Mouse (Mus musculus) limb, embryonic 11.5 days (tissue): ENCODE results near the gene Igsf6. TPM values are rescaled to one million over a fixed set of nuclear protein-coding genes. Genes with fewer than 3 reads are reported as not detected.

ENCODE experiments used
- ATAC-seq: fragments of 200-750 bp; cut with Nextera tagmentation; 2 replicates; pipeline ENCODE4 v1.8.0; 2017; ENCODE audit warnings: low read depth; ENCODE audit not compliant: insufficient number of reproducible peaks, low FRiP score, low TSS enrichment
- DNase-seq: peaks from one replicate; pipeline ENCODE4 v3.0.0-alpha.2; 2015; ENCODE audit warnings: low spot score
- H3K27ac ChIP-seq: fragments of 300-500 bp; sonication (generic); replicated peaks from 2 replicates; pipeline ENCODE4 v1.5.1; 2014; ENCODE audit warnings: low read depth, mild to moderate bottlenecking, low read length
- H3K27me3 ChIP-seq: fragments of 300-500 bp; sonication (generic); 2 replicates; pipeline ENCODE4 v1.6.1; 2014; ENCODE audit warnings: mild to moderate bottlenecking, low read length, mixed read lengths; ENCODE audit not compliant: control insufficient read depth, insufficient read depth
- H3K36me3 ChIP-seq: fragments of 300-500 bp; sonication (generic); 2 replicates; pipeline ENCODE4 v1.6.1; 2014; ENCODE audit warnings: mild to moderate bottlenecking, low read length, moderate library complexity, mixed read lengths; ENCODE audit not compliant: control insufficient read depth, insufficient read depth
- H3K4me1 ChIP-seq: fragments of 300-500 bp; sonication (generic); 2 replicates; pipeline ENCODE4 v1.6.1; 2014; ENCODE audit warnings: low read length, mixed read lengths; ENCODE audit not compliant: control insufficient read depth, insufficient read depth
- H3K4me2 ChIP-seq: fragments of 300-500 bp; sonication (generic); 2 replicates; pipeline ENCODE4 v1.6.1; 2014; ENCODE audit warnings: low read depth, mild to moderate bottlenecking, moderate library complexity; ENCODE audit not compliant: severe bottlenecking
- H3K4me3 ChIP-seq: fragments of 300-500 bp; sonication (generic); 2 replicates; pipeline ENCODE4 v1.5.1; 2014; ENCODE audit warnings: low read depth, low read length
- H3K9ac ChIP-seq: fragments of 300-500 bp; sonication (generic); 2 replicates; pipeline ENCODE4 v1.6.1; 2014; ENCODE audit warnings: mild to moderate bottlenecking, low read length
- H3K9me3 ChIP-seq: fragments of 300-500 bp; sonication (generic); 2 replicates; pipeline ENCODE4 v1.6.1; 2016; ENCODE audit warnings: low read length; ENCODE audit not compliant: control insufficient read depth
- WGBS: fragments of 180-500 bp; shearing (Covaris S2); extraction: QIAGEN DNeasy Blood & Tissue Kit; methylation state at CpG from one replicate; pipeline ENCODE4 v1.1.7; 2014; 5-methylcytosine and 5-hydroxymethylcytosine counted together
- polyA plus RNA-seq: library from polyadenylated mRNA; unstranded; fragments of >200 nt; fragmentation: Nextera tagmentation; extraction: Ambion mirVana; gene quantifications from 2 replicates; pipeline ENCODE4 v1.2.1, GENCODE M21; 2014

The Igsf6 gene
- polyA plus RNA-seq, result 1.0 and 1.1 TPM in 2 replicates

GRCm38 (mm10) chr7:121074281-121074680 lies at the start of gene Igsf6:
Gene Igsf6, minus strand, starts transcription at chr7:121074572.
- ATAC-seq, result no peak
- Histone ChIP-seq H3K4me1 (no peaks in the 10 kb centered on the region), H3K27me3 (no peaks in the 10 kb centered on the region), H3K36me3 (peaks cover 6% of the 10 kb centered on the region; the same call in 1 of the 2 replicates), H3K9me3 (no peaks in the 10 kb centered on the region), H3K4me3 (no peak within 1 kb of the TSS), H3K9ac (no peak within 1 kb of the TSS), H3K4me2 (no peak within 1 kb of the TSS), H3K27ac (no peak within 1 kb of the TSS)
- DNase-seq, result no peak
- 80% methylated on average over 11 of the region's 11 CpGs for WGBS

- Histone ChIP-seq H3K36me3 (no peaks in the 10 kb centered on the region), H3K9me3 (no peaks in the 10 kb centered on the region), H3K4me3 (no peak overlapping the region), H3K9ac (no peak overlapping the region), H3K4me1 (no peaks in the 10 kb centered on the region), H3K27ac (no peak overlapping the region), H3K27me3 (no peaks in the 10 kb centered on the region), H3K4me2 (no peak overlapping the region)
- DNase-seq (peak; percentile 89), ATAC-seq (0 out of 2 replicates have a peak, but pooled peaks have one; percentile 21)
- WGBS, result 11% methylated on average over 10 of the region's 10 CpGs
Measured at GRCm38 (mm10) chr7:121120143-121120818, 45.9 kb upstream of the Igsf6 start.

GRCm38 (mm10) chr7:121111762-121112161 lies 37.4 kb upstream of the Igsf6 start:
- H3K27me3 ChIP-seq, result no peaks in the 10 kb centered on the region
- no peak overlapping the region for H3K27ac ChIP-seq
- no peaks in the 10 kb centered on the region for H3K4me1 ChIP-seq
- 72% methylated on average over 3 of the region's 3 CpGs for WGBS
- ATAC-seq (no peak), DNase-seq (no peak)
- H3K4me3 ChIP-seq, result no peak overlapping the region
- no peaks in the 10 kb centered on the region for H3K36me3 ChIP-seq
- no peak overlapping the region for H3K9ac ChIP-seq
- no peaks in the 10 kb centered on the region for H3K9me3 ChIP-seq
- no peak overlapping the region for H3K4me2 ChIP-seq

GRCm38 (mm10) chr7:121111321-121111720 lies 36.9 kb upstream of the Igsf6 start:
- no peaks in the 10 kb centered on the region for H3K9me3 ChIP-seq
- WGBS, result 63% methylated on average over 3 of the region's 3 CpGs
- no peak overlapping the region for H3K4me2 ChIP-seq
- H3K27me3 ChIP-seq, result no peaks in the 10 kb centered on the region
- no peak overlapping the region for H3K4me3 ChIP-seq
- no peak overlapping the region for H3K27ac ChIP-seq
- no peak for ATAC-seq
- no peaks in the 10 kb centered on the region for H3K4me1 ChIP-seq
- H3K36me3 ChIP-seq, result no peaks in the 10 kb centered on the region
- DNase-seq, result no peak
- no peak overlapping the region for H3K9ac ChIP-seq

GRCm38 (mm10) chr7:121107851-121108250 lies 33.5 kb upstream of the Igsf6 start:
- H3K4me2 ChIP-seq, result no peak overlapping the region
- DNase-seq, result no peak
- WGBS, result 91% methylated on average over 3 of the region's 3 CpGs
- no peaks in the 10 kb centered on the region for H3K36me3 ChIP-seq
- H3K4me1 ChIP-seq, result no peaks in the 10 kb centered on the region
- no peak overlapping the region for H3K4me3 ChIP-seq
- no peak for ATAC-seq
- H3K27ac ChIP-seq, result no peak overlapping the region
- H3K27me3 ChIP-seq, result no peaks in the 10 kb centered on the region
- H3K9ac ChIP-seq, result no peak overlapping the region
- no peaks in the 10 kb centered on the region for H3K9me3 ChIP-seq

- Histone ChIP-seq H3K4me1 (no peaks in the 10 kb centered on the region), H3K4me3 (no peak overlapping the region), H3K27ac (no peak overlapping the region), H3K36me3 (no peaks in the 10 kb centered on the region), H3K27me3 (no peaks in the 10 kb centered on the region), H3K4me2 (no peak overlapping the region), H3K9ac (no peak overlapping the region), H3K9me3 (no peaks in the 10 kb centered on the region)
- ATAC-seq, result no peak
- 77% methylated on average over 10 of the region's 10 CpGs for WGBS
- DNase-seq, result no peak
Measured at GRCm38 (mm10) chr7:121098614-121099389, 24.4 kb upstream of the Igsf6 start.

GRCm38 (mm10) chr7:121093026-121093425 lies 18.7 kb upstream of the Igsf6 start:
- H3K4me2 ChIP-seq, result no peak overlapping the region
- H3K36me3 ChIP-seq, result no peaks in the 10 kb centered on the region
- no peak overlapping the region for H3K9ac ChIP-seq
- ATAC-seq (no peak), DNase-seq (no peak)
- no peaks in the 10 kb centered on the region for H3K4me1 ChIP-seq
- H3K9me3 ChIP-seq, result no peaks in the 10 kb centered on the region
- no peaks in the 10 kb centered on the region for H3K27me3 ChIP-seq
- no peak overlapping the region for H3K27ac ChIP-seq
- no peak overlapping the region for H3K4me3 ChIP-seq
- WGBS, result 56% methylated on average over 4 of the region's 4 CpGs

GRCm38 (mm10) chr7:121090748-121091147 lies 16.4 kb upstream of the Igsf6 start:
- 92% methylated on average over 7 of the region's 7 CpGs for WGBS
- H3K9me3 ChIP-seq, result no peaks in the 10 kb centered on the region
- no peak overlapping the region for H3K9ac ChIP-seq
- H3K4me1 ChIP-seq, result no peaks in the 10 kb centered on the region
- H3K4me3 ChIP-seq, result no peak overlapping the region
- no peak overlapping the region for H3K4me2 ChIP-seq
- ATAC-seq, result no peak
- no peak overlapping the region for H3K27ac ChIP-seq
- DNase-seq, result no peak
- no peaks in the 10 kb centered on the region for H3K27me3 ChIP-seq
- H3K36me3 ChIP-seq, result no peaks in the 10 kb centered on the region
